Mouse (Mus musculus) neural tube, embryonic 14.5 days (tissue): ENCODE measurements at regions not wholly inside any gene's neighbourhood (a gene's known extent, or its start where the extent isn't known, plus 50 kb on each side); places are given as distances from the start of the nearest gene placed in this dataset.

Experiments used
- ATAC-seq: fragments of 200-750 bp; cut with Nextera tagmentation; 2 replicates; pipeline ENCODE4 v1.8.0; 2017; ENCODE audit warnings: low read depth, mild to moderate bottlenecking, moderate TSS enrichment, moderate library complexity
- H3K27ac ChIP-seq: fragments of 300-500 bp; sonication (generic); 2 replicates; pipeline ENCODE4 v1.5.1; 2014; ENCODE audit warnings: low read depth, mild to moderate bottlenecking, control low read depth, low read length, moderate library complexity, mixed read lengths
- H3K27me3 ChIP-seq: fragments of 300-500 bp; sonication (generic); 2 replicates; pipeline ENCODE4 v1.6.1; 2014; ENCODE audit warnings: low read length; ENCODE audit not compliant: control insufficient read depth, insufficient read depth
- H3K36me3 ChIP-seq: fragments of 300-500 bp; sonication (generic); 2 replicates; pipeline ENCODE4 v1.6.1; 2014; ENCODE audit warnings: low read length, mixed read lengths; ENCODE audit not compliant: control insufficient read depth, insufficient read depth
- H3K4me1 ChIP-seq: fragments of 300-500 bp; sonication (generic); 2 replicates; pipeline ENCODE4 v1.6.1; 2014; ENCODE audit warnings: low read length; ENCODE audit not compliant: control insufficient read depth, insufficient read depth
- H3K4me2 ChIP-seq: fragments of 300-500 bp; sonication (generic); 2 replicates; pipeline ENCODE4 v1.6.1; 2014; ENCODE audit warnings: mild to moderate bottlenecking, low read depth, low read length, control low read depth
- H3K4me3 ChIP-seq: fragments of 300-500 bp; sonication (generic); 2 replicates; pipeline ENCODE4 v1.5.1; 2014; ENCODE audit warnings: low read depth, low read length, control low read depth, mixed read lengths
- H3K9ac ChIP-seq: fragments of 300-500 bp; sonication (generic); replicated peaks from 2 replicates; pipeline ENCODE4 v1.6.1; 2014; ENCODE audit warnings: low read depth, mild to moderate bottlenecking, control low read depth, low read length, mixed read lengths
- H3K9me3 ChIP-seq: fragments of 300-500 bp; sonication (generic); 2 replicates; pipeline ENCODE4 v1.6.1; 2016; ENCODE audit warnings: low read length; ENCODE audit not compliant: control insufficient read depth
- WGBS: fragments of 180-500 bp; shearing (Covaris S2); extraction: QIAGEN DNeasy Blood & Tissue Kit; methylation state at CpG from one replicate; pipeline ENCODE4 v1.1.7; 2014; 5-methylcytosine and 5-hydroxymethylcytosine counted together

- H3K27ac ChIP-seq, result no peak overlapping the region
Measured at GRCm38 (mm10) chr4:87652314-87652934, 380.7 kb downstream of the Mllt3 start.

GRCm38 (mm10) chr4:87651275-87651674 lies 381.9 kb downstream of the Mllt3 start:
- Histone ChIP-seq H3K9me3 (no peaks in the 10 kb centered on the region), H3K27ac (no peak overlapping the region), H3K9ac (no peak overlapping the region), H3K27me3 (no peaks in the 10 kb centered on the region), H3K36me3 (no peaks in the 10 kb centered on the region), H3K4me3 (no peak overlapping the region), H3K4me2 (no peak overlapping the region), H3K4me1 (peaks cover 7% of the 10 kb centered on the region; the same call in 1 of the 2 replicates)
- no peak for ATAC-seq
- WGBS, result 43% methylated on average over 3 of the region's 3 CpGs

More at GRCm38 (mm10) chr4:87652314-87652934, 380.7 kb downstream of the Mllt3 start:
- Histone ChIP-seq H3K27me3 (no peaks in the 10 kb centered on the region), H3K4me3 (no peak overlapping the region), H3K4me1 (peaks cover 7% of the 10 kb centered on the region; the same call in 1 of the 2 replicates), H3K4me2 (no peak overlapping the region), H3K36me3 (no peaks in the 10 kb centered on the region), H3K9me3 (no peaks in the 10 kb centered on the region), H3K9ac (no peak overlapping the region)
- ATAC-seq, result no peak
- WGBS, result 39% methylated on average over 8 of the region's 8 CpGs

DNA sequence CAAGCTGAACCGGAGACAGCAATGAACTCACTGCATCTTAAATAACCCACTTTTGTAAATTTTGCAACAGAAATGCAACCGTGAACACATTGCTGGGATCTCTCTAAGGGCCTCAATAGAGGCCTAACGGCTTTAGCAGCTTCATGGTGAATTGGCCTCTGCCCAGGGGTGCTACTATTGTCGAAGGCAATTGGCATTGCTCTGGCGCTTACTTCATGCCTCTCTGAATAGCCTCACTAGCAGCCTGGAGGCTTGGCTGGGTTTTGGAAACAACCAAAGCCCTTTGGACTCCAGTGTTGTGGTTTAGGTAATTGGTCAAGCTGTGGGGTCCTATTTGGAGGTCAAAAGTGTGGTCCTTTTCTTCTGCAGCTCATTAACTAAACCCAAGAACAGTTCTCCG lies 382.3 kb downstream of the Mllt3 start:
- Histone ChIP-seq H3K9ac (no peak overlapping the region), H3K9me3 (no peaks in the 10 kb centered on the region), H3K27me3 (no peaks in the 10 kb centered on the region), H3K4me2 (no peak overlapping the region), H3K36me3 (no peaks in the 10 kb centered on the region), H3K4me1 (peaks cover 7% of the 10 kb centered on the region; the same call in 1 of the 2 replicates), H3K4me3 (no peak overlapping the region), H3K27ac (no peak overlapping the region)
- ATAC-seq, result no peak
- 10% methylated on average over 6 of the region's 6 CpGs for WGBS

DNA sequence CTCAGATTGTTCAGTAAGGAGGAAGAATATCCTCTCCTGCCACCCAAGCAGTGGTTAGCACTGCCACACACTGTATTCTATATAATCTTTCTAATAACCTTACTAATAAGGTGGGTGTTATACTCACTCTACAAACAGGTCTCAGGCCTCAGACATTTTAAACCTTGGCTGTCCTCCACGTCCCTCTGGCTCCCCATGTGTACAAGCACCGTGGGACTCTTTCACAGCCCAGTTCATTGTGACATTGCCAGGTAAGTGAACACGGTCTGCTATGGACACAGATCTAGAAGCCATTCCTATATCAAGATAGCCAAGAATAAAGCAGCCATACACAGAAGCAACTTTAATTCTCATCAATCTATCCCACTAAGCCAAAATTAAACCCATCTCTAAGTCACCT lies 382.8 kb downstream of the Mllt3 start:
- H3K27me3 ChIP-seq, result no peaks in the 10 kb centered on the region

GRCm38 (mm10) chr4:87648919-87649318 lies 384.2 kb downstream of the Mllt3 start:
- Histone ChIP-seq H3K27me3 (no peaks in the 10 kb centered on the region), H3K9me3 (no peaks in the 10 kb centered on the region), H3K4me1 (peaks cover 7% of the 10 kb centered on the region; the same call in 1 of the 2 replicates), H3K4me3 (no peak overlapping the region), H3K36me3 (no peaks in the 10 kb centered on the region), H3K4me2 (0 out of 2 replicates have a peak overlapping the region, but pooled peaks have one; percentile 43), H3K27ac (0 out of 2 replicates have a peak overlapping the region, but pooled peaks have one; percentile 2), H3K9ac (no peak overlapping the region)
- ATAC-seq, result peak; percentile 23

More for the DNA sequence above, 382.8 kb downstream of the Mllt3 start:
- 27% methylated on average over 3 of the region's 3 CpGs for WGBS
- H3K9ac ChIP-seq, result no peak overlapping the region
- H3K36me3 ChIP-seq, result no peaks in the 10 kb centered on the region
- no peak overlapping the region for H3K4me2 ChIP-seq
- H3K9me3 ChIP-seq, result no peaks in the 10 kb centered on the region
- peaks cover 7% of the 10 kb centered on the region; the same call in 1 of the 2 replicates for H3K4me1 ChIP-seq
- H3K4me3 ChIP-seq, result no peak overlapping the region
- H3K27ac ChIP-seq, result no peak overlapping the region
- ATAC-seq, result no peak

DNA sequence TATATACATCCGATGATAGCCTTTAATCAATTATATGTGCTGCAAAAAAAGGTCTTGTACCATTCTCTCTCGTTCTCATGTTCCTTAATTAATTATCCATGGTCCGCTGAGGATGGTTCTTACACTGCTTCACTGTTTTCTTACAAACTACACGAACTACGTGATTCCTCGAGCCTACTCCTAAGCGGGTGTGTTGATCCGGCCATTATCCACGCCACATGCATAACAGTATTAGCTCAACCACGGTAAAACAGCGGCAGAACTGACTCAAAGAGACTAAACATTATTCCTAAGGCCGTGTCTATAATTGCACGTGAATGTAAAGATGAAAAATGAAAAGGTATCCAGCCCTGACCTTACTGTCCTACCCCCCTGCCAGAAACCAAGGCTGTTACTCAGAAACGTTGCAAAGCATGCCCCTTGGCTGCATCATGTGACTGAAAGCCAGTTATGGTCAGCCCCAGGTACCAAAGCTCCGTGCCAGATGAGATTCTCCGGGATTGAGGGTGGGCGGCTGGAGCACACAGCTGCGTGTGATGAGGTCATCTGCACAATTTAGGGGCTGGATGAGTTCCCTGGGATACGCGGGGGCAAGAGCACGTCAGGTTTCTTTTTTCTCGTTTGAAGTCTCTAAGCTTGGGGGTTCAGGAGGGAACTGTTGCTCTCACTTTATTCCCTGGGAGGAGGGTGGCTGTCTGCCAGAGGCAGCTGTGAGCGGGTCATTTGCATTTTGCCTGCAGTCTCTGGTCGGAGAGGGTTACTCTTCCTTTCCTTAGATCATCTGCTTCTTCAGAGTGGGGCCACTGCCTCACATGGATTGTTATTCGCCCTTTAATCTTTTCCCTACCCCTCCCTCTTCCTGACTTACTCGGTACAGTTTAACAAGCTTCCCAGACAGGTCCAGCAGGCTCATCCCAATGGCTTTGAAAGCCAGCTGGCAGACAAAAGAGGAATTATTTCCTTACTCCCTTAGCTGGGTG lies 384.9 kb downstream of the Mllt3 start:
- Histone ChIP-seq H3K4me1 (peaks cover 7% of the 10 kb centered on the region; the same call in 1 of the 2 replicates), H3K27me3 (no peaks in the 10 kb centered on the region), H3K36me3 (no peaks in the 10 kb centered on the region), H3K27ac (peak overlapping the region; percentile 34; the same call in 1 of the 2 replicates), H3K4me3 (peak overlapping the region; percentile 18; the same call in 1 of the 2 replicates), H3K9ac (0 out of 2 replicates have a peak overlapping the region, but pooled peaks have one; percentile 0), H3K9me3 (no peaks in the 10 kb centered on the region), H3K4me2 (peak overlapping the region; percentile 43)
- ATAC-seq, result peak; percentile 87
- 4% methylated on average over 26 of the region's 26 CpGs for WGBS

DNA sequence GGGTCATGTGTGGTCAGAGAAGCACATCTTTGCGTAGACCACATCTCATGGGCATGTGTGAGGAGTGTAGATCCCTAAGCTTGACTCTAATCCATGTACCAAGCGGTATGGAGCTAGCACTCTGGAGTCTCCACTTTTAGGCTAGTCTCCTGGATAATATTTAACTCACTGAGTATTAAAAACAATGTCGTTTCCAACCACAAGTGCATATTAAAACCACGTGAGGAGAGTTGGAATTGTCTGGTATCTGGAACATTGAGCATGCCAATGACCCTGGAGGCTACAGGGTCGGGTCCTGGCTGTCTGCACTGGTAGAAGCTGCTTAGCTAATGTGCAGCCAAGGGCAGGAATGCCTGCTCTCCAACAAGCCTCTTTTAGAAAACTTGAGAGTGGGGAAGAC lies 391.2 kb downstream of the Mllt3 start:
- Histone ChIP-seq H3K27me3 (no peaks in the 10 kb centered on the region), H3K9ac (no peak overlapping the region), H3K9me3 (no peaks in the 10 kb centered on the region), H3K4me2 (no peak overlapping the region), H3K27ac (no peak overlapping the region), H3K36me3 (no peaks in the 10 kb centered on the region), H3K4me1 (peaks cover 7% of the 10 kb centered on the region; the same call in 1 of the 2 replicates), H3K4me3 (no peak overlapping the region)
- ATAC-seq, result no peak
- WGBS, result 86% methylated on average over 5 of the region's 5 CpGs

- H3K4me2 ChIP-seq, result no peak overlapping the region
- H3K4me1 ChIP-seq, result peaks cover 7% of the 10 kb centered on the region; the same call in 1 of the 2 replicates
- H3K27me3 ChIP-seq, result no peaks in the 10 kb centered on the region
- 92% methylated on average over 3 of the region's 3 CpGs for WGBS
- no peak for ATAC-seq
- no peak overlapping the region for H3K9ac ChIP-seq
- no peak overlapping the region for H3K4me3 ChIP-seq
- no peak overlapping the region for H3K27ac ChIP-seq
- H3K9me3 ChIP-seq, result no peaks in the 10 kb centered on the region
- no peaks in the 10 kb centered on the region for H3K36me3 ChIP-seq
Measured at GRCm38 (mm10) chr4:87641551-87641950, 391.6 kb downstream of the Mllt3 start.

- H3K4me1 ChIP-seq, result peaks cover 7% of the 10 kb centered on the region; the same call in 1 of the 2 replicates
- WGBS, result 11% methylated on average over 1 of the region's 1 CpGs
- no peaks in the 10 kb centered on the region for H3K36me3 ChIP-seq
- H3K4me3 ChIP-seq, result no peak overlapping the region
- ATAC-seq, result no peak
- no peak overlapping the region for H3K9ac ChIP-seq
- H3K4me2 ChIP-seq, result no peak overlapping the region
- H3K27ac ChIP-seq, result no peak overlapping the region
- H3K9me3 ChIP-seq, result no peaks in the 10 kb centered on the region
- H3K27me3 ChIP-seq, result no peaks in the 10 kb centered on the region
Measured at GRCm38 (mm10) chr4:87638380-87638646, 394.9 kb downstream of the Mllt3 start.
